8 mouse cellular contexts compared by ENCODE assay signal in the genomic region with DNA sequence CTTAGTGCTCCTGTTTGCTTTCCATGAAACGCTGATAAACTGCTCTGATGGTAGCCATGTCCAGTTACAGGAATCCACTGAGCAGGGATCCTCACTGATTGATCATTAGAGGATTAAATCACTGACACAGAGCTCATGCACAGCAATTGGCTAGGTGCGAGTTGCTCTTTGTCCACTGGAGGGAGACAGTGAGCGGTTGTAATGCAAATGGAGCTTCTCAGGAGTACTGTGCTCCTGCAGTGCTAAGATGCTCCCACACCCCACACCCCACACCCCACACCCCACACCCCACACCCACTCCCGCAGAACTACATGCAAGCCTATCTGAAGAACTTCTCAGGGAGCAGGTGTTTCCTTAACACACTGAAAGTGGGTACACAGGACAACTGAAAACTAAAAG. TPM values are rescaled to one million over a fixed set of nuclear protein-coding genes. Genes with fewer than 3 reads are reported as not detected.
DNase-seq lines count a peak whose midpoint lies in the region.

No protein-coding gene starts in this region.

- DNase-seq in MN1 (ENCODE audit: low spot score): peak; percentile 7
- peak; percentile 77 to 80 for DNase-seq in cerebellum, postnatal 10 days
- DNase-seq in frontal cortex, postnatal 25 days (ENCODE audit: low spot score in 2 of 2): peak; percentile 57 to 66
- DNase-seq in induced T-regulatory cell, adult 2 months (ENCODE audit: low read depth): peak; percentile 83
- DNase-seq in layer of hippocampus, postnatal 10 days (ENCODE audit: low spot score in 2 of 2): peak; percentile 80
- peak; percentile 76 for DNase-seq in lung, postnatal 14 days
- DNase-seq in ovary, postnatal 36 days (ENCODE audit: low spot score): peak; percentile 43
- peak; percentile 35 to 70 for DNase-seq in thymus, postnatal 10 days (ENCODE audit: low spot score in 2 of 2)

RNA-seq across cellular contexts. Expression of gene Ptger2, which starts 10.7 kb away (rescaled TPM):
- under 1 TPM; 0.21 to 0.38 TPM for total RNA-seq in layer of hippocampus, postnatal 10 days (2021)

Comparison
In these comparisons a context has a peak if more than half of its experiments do, and no peak if none do; other contexts are left out.
1. Peak in every context shown above with its lines: DNase-seq.
2. DNase-seq: peak in every context shown above with its lines; median percentile 83 in induced T-regulatory cell, adult 2 months; 80 in layer of hippocampus, postnatal 10 days; 78 in cerebellum, postnatal 10 days; 76 in lung, postnatal 14 days; 62 in frontal cortex, postnatal 25 days; 52 in thymus, postnatal 10 days; 43 in ovary, postnatal 36 days; 7 in MN1.